Mouse (Mus musculus) liver, adult 2 months (tissue): Measurements from ENCODE around the gene Ric3.

ENCODE experiments used
- CTCF ChIP-seq: fragments of 200-500 bp; IDR thresholded peaks from 2 replicates; pipeline ENCODE4 v1.5.1; 2011; ENCODE audit warnings: low read depth, low read length, control low read depth
- POLR2A ChIP-seq: fragments of 200-500 bp; IDR thresholded peaks from 2 replicates; pipeline ENCODE4 v1.6.1; 2011; ENCODE audit warnings: low read length, control low read depth; ENCODE audit not compliant: insufficient read depth; ENCODE audit errors: extremely low read depth

DNA sequence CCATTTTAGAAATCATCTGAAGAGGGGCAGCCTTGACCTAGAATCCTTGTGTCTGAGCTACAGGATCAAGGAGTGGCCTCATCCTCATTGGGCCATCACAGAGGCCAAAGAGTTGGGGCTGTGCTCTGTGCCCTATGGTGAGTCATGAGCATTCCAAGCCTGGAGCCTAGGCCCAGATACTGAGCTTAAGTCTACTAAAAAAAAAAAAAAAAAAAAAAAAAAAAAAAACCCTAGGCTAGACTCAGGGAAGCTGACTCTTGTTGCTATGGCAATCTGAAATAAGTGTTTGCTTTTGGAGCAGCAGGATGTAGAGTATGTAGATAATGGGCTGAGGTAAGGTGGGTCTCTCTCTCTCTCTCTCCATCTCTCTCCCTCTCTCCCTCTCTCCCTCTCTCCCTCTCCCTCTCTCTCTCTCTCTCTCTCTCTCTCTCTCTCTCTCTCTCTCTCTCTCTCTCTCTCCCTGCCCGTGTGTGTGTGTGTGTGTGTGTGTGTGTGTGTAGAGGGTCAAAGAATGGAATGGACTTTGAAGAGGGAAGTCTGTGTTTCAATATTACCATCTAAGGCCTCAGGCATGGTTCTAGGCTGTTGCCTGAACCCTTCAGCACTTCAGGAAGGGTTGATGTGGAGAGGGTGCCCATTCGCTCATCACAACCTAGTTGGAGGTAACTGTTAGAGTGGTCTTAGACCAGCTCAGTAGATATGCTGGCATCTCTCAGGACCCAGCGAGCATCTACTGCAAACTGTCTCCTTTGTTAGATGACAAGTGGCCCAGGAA is 97.0 kb downstream of the Ric3 start:
- TF ChIP-seq CTCF (no peak), POLR2A (no peak)
